ENCODE assay signal across 13 mouse cellular contexts in the genomic region with DNA sequence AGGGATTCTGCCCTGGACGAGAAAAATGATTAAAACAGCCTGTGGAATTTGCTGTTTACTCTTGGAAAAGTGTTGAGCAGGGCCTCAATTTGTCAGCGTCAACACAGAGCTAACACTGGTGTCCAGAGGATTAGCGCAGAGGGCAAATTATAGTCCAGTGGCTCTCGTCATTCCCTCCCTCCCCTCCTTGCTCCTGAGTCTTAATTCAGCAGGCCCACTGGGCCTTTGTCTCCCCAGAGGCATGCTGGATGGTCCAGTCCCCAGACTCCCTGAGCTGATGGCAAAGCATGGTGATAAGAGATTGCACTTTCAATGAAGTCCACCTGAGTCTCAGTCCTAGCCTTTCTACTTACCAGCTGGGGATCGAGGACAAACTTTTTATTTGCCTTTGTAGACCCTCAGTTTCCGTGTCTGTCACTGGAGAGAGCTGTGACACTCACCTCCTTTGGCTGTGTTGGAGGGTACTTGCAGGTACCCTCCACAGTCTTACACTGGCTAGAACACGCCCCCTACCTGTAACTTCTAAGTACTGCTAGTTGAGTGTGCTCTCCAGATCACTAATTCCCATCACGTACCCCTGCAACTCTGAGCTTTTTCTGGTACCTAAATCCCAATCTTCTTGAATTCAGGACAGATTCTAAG.
DNase-seq lines count a peak whose midpoint lies in the region; ATAC-seq and TF ChIP-seq lines count a peak whose summit lies in the region.
"Had no signal": no experiment of that assay in that cellular context is flagged by ENCODE, and none has a peak within 500 bp of the region (broad histone marks: within the 10 kb centered on the region; RNA-seq: fewer than 3 reads in every experiment).

No protein-coding gene starts in this region.

- no peak for ATAC-seq in kidney, postnatal 0 days (replicated peaks; ENCODE audit: low FRiP score, low read depth)
- peak; percentile 45; the same call in 1 of the 2 replicates for ATAC-seq in midbrain, embryonic 13.5 days
- ATAC-seq: forebrain, embryonic 16.5 days had no signal

- H3K36me3 ChIP-seq in kidney, postnatal 0 days (ENCODE audit: insufficient read depth, low read length) = no peaks in the 10 kb centered on the region
- no peaks in the 10 kb centered on the region for H3K36me3 ChIP-seq in E14TG2a.4 (ENCODE audit: insufficient read depth, low read length)
- no peaks in the 10 kb centered on the region for H3K36me3 ChIP-seq in midbrain, embryonic 13.5 days
- H3K36me3 ChIP-seq: limb, embryonic 15.5 days had no signal

- no peaks in the 10 kb centered on the region for H3K27me3 ChIP-seq in kidney, postnatal 0 days (ENCODE audit: insufficient read depth, low read length)
- no peaks in the 10 kb centered on the region for H3K27me3 ChIP-seq in E14TG2a.4 (ENCODE audit: insufficient read depth, low read length)
- no peaks in the 10 kb centered on the region for H3K27me3 ChIP-seq in midbrain, embryonic 13.5 days
- H3K27me3 ChIP-seq: limb, embryonic 15.5 days had no signal

- no peak overlapping the region for H3K4me2 ChIP-seq in kidney, postnatal 0 days (ENCODE audit: low read length)
- no peak overlapping the region for H3K4me2 ChIP-seq in midbrain, embryonic 13.5 days (replicated peaks)
- H3K4me2 ChIP-seq: limb, embryonic 15.5 days had no signal

- DNase-seq in kidney, postnatal 0 days (ENCODE audit: low spot score) = no peak
- no peak for DNase-seq in kidney, adult 11 months
- DNase-seq in embryo, embryonic 10.5 days (ENCODE audit: low spot score) = peak; percentile 61
- no peak for DNase-seq in right cerebral cortex, adult 2 months (ENCODE audit: low spot score in 2 of 2)
- no peak for DNase-seq in layer of hippocampus, adult 18-20 months (ENCODE audit: low spot score in 2 of 2)
- DNase-seq in kidney, postnatal 14 days = no peak
- DNase-seq: heart, postnatal 14 days; kidney, postnatal 36 days; right cerebral cortex, postnatal 4 days had no signal

- H3K9me3 ChIP-seq in kidney, postnatal 0 days (replicated peaks; ENCODE audit: low read length) = no peaks in the 10 kb centered on the region
- no peaks in the 10 kb centered on the region for H3K9me3 ChIP-seq in E14TG2a.4 (ENCODE audit: low read length)
- H3K9me3 ChIP-seq in midbrain, embryonic 13.5 days = no peaks in the 10 kb centered on the region
- H3K9me3 ChIP-seq: limb, embryonic 15.5 days had no signal

- peak; percentile 44 for TF ChIP-seq CTCF in kidney, postnatal 0 days (IDR thresholded peaks at IDR 0.05; ENCODE audit: low read depth)
- peak; percentile 27 for TF ChIP-seq CTCF in E14TG2a.4 (conservative IDR thresholded peaks at IDR 0.05; ENCODE audit: low read length)

- H3K9ac ChIP-seq in kidney, postnatal 0 days (ENCODE audit: low read depth, low read length) = no peak overlapping the region
- H3K9ac ChIP-seq in midbrain, embryonic 13.5 days (replicated peaks) = no peak overlapping the region
- H3K9ac ChIP-seq: limb, embryonic 15.5 days had no signal

- no peak overlapping the region for H3K27ac ChIP-seq in kidney, postnatal 0 days
- no peak overlapping the region for H3K27ac ChIP-seq in midbrain, embryonic 13.5 days
- H3K27ac ChIP-seq: limb, embryonic 15.5 days had no signal

- 53% methylated on average over 8 of the region's 8 CpGs for WGBS in kidney, postnatal 0 days
- 39% methylated on average over 8 of the region's 8 CpGs for WGBS in midbrain, embryonic 13.5 days

- H3K4me1 ChIP-seq in kidney, postnatal 0 days (replicated peaks; ENCODE audit: insufficient read depth, low read length) = no peaks in the 10 kb centered on the region
- H3K4me1 ChIP-seq in E14TG2a.4 (replicated peaks; ENCODE audit: low read depth, low read length) = peaks cover 11% of the 10 kb centered on the region; the same call in 1 of the 2 replicates
- peaks cover 5% of the 10 kb centered on the region for H3K4me1 ChIP-seq in midbrain, embryonic 13.5 days (replicated peaks)
- H3K4me1 ChIP-seq: limb, embryonic 15.5 days had no signal

- H3K4me3 ChIP-seq in kidney, postnatal 0 days (replicated peaks; ENCODE audit: low read depth, low read length) = no peak overlapping the region
- H3K4me3 ChIP-seq in E14TG2a.4 (replicated peaks; ENCODE audit: low read length) = no peak overlapping the region
- no peak overlapping the region for H3K4me3 ChIP-seq in midbrain, embryonic 13.5 days (replicated peaks)
- H3K4me3 ChIP-seq: limb, embryonic 15.5 days had no signal
